Mouse (Mus musculus) CH12.LX (cell line): Measurements from ENCODE around the gene Senp1. TPM values are rescaled to one million over a fixed set of nuclear protein-coding genes. Genes with fewer than 3 reads are reported as not detected.

ENCODE experiments used
- DNase-seq: peaks from one replicate; pipeline ENCODE4 v3.0.0-alpha.2; 2013; ENCODE audit errors: extremely low read depth
- H3K27ac ChIP-seq: 2 replicates; pipeline ENCODE4 v1.5.1; 2012; ENCODE audit warnings: low read depth, mild to moderate bottlenecking, control low read depth, moderate library complexity; ENCODE audit not compliant: insufficient read depth
- H3K27me3 ChIP-seq: replicated peaks from 2 replicates; pipeline ENCODE3; 2012; ENCODE audit warnings: inconsistent platforms
- H3K36me3 ChIP-seq, 2 experiments: replicated peaks in 1 of 2; 2 replicates each; pipeline versions ENCODE3 to v1.6.1; 2012; ENCODE audit warnings: inconsistent platforms in 1 of 2, low read length in 1 of 2, mild to moderate bottlenecking in 1 of 2, mixed read lengths in 1 of 2, moderate library complexity in 1 of 2; ENCODE audit not compliant: control insufficient read depth in 1 of 2, insufficient read depth in 1 of 2
- H3K4me1 ChIP-seq, 2 experiments: 2 replicates each; pipeline ENCODE4 v1.6.1; 2012; ENCODE audit warnings: inconsistent platforms in 1 of 2, moderate library complexity in 1 of 2; ENCODE audit not compliant: insufficient read depth in 2 of 2, control insufficient read depth in 1 of 2
- H3K4me2 ChIP-seq: 2 replicates; pipeline ENCODE4 v1.6.1; 2012; ENCODE audit warnings: low read depth, mild to moderate bottlenecking, control low read depth; ENCODE audit not compliant: poor library complexity, insufficient read depth, severe bottlenecking
- H3K4me3 ChIP-seq, 3 experiments: fragments of 150-350 bp in 1 of 3; sonication (generic) in 1 of 3; replicated peaks in 1 of 3; 2 replicates each; pipeline versions ENCODE3 to v1.5.1; 2011 to 2012; ENCODE audit warnings: low read depth in 2 of 3, low read length in 2 of 3, mild to moderate bottlenecking in 2 of 3, moderate library complexity in 2 of 3, control low read depth in 1 of 3, improper control_type of control experiment in 1 of 3, inconsistent platforms in 1 of 3, mixed read lengths in 1 of 3; ENCODE audit not compliant: poor library complexity in 1 of 3
- H3K79me2 ChIP-seq: replicated peaks from 2 replicates; pipeline ENCODE4 v1.6.1; 2012; ENCODE audit warnings: mild to moderate bottlenecking, moderate library complexity; ENCODE audit not compliant: control insufficient read depth, poor library complexity, insufficient read depth, severe bottlenecking; ENCODE audit errors: extremely low read depth
- H3K9ac ChIP-seq: 2 replicates; pipeline ENCODE4 v1.6.1; 2012; ENCODE audit warnings: low read depth, mild to moderate bottlenecking, control low read depth, moderate library complexity; ENCODE audit not compliant: insufficient read depth
- H3K9me3 ChIP-seq: replicated peaks from 2 replicates; pipeline ENCODE3; 2012; ENCODE audit warnings: low read length, inconsistent platforms, mixed read lengths
- BHLHE40 ChIP-seq: IDR thresholded peaks from 2 replicates; pipeline ENCODE4 v1.6.1; 2011; ENCODE audit warnings: mild to moderate bottlenecking, low read depth, low read length, improper control_type of control experiment
- CTCF ChIP-seq, 2 experiments: IDR thresholded peaks in 1 of 2; conservative IDR thresholded peaks in 1 of 2; 2 replicates each; pipeline ENCODE4 v1.5.1; 2011 to 2012; ENCODE audit warnings: low read depth in 2 of 2, low read length in 2 of 2, improper control_type of control experiment in 1 of 2, inconsistent platforms in 1 of 2, mild to moderate bottlenecking in 1 of 2, moderate library complexity in 1 of 2
- IRF4 ChIP-seq: IDR thresholded peaks from 2 replicates; pipeline ENCODE4 v1.6.1; 2014; ENCODE audit warnings: low read depth, mild to moderate bottlenecking, inconsistent platforms, low read length, improper control_type of control experiment
- JUN ChIP-seq: IDR thresholded peaks from 2 replicates; pipeline ENCODE4 v1.6.1; 2011; ENCODE audit warnings: low read depth, mild to moderate bottlenecking, low read length, improper control_type of control experiment, moderate library complexity; ENCODE audit not compliant: insufficient read depth
- JUND ChIP-seq: conservative IDR thresholded peaks from 2 replicates; pipeline ENCODE4 v1.6.1; 2011; ENCODE audit warnings: low read depth, low read length, improper control_type of control experiment
- MXI1 ChIP-seq: IDR thresholded peaks from 2 replicates; pipeline ENCODE4 v1.6.1; 2011; ENCODE audit warnings: mild to moderate bottlenecking, low read depth, low read length, improper control_type of control experiment
- NELFE ChIP-seq: IDR thresholded peaks from 2 replicates; pipeline ENCODE4 v1.6.1; 2011; ENCODE audit warnings: low read depth, low read length, improper control_type of control experiment
- NRF1 ChIP-seq: IDR thresholded peaks from 2 replicates; pipeline ENCODE4 v1.6.1; 2014; ENCODE audit warnings: low read depth, mild to moderate bottlenecking, inconsistent platforms, low read length, improper control_type of control experiment, moderate library complexity
- PAX5 ChIP-seq: IDR thresholded peaks from 2 replicates; pipeline ENCODE4 v1.6.1; 2012; ENCODE audit warnings: low read length, inconsistent platforms, mixed read lengths
- POLR2AphosphoS2 ChIP-seq: IDR thresholded peaks from 2 replicates; pipeline ENCODE4 v1.6.1; 2011; ENCODE audit warnings: low read depth, low read length, improper control_type of control experiment
- TBP ChIP-seq: conservative IDR thresholded peaks from 2 replicates; pipeline ENCODE4 v1.6.1; 2011; ENCODE audit warnings: low read depth, low read length, improper control_type of control experiment
- UBTF ChIP-seq: IDR thresholded peaks from 2 replicates; pipeline ENCODE4 v1.6.1; 2012; ENCODE audit warnings: low read depth, mild to moderate bottlenecking, inconsistent platforms, low read length, improper control_type of control experiment, moderate library complexity
- USF1 ChIP-seq: IDR thresholded peaks from 2 replicates; pipeline ENCODE4 v1.6.1; 2014; ENCODE audit warnings: low read depth, mild to moderate bottlenecking, inconsistent platforms, low read length, improper control_type of control experiment
- USF2 ChIP-seq: conservative IDR thresholded peaks from 2 replicates; pipeline ENCODE4 v1.6.1; 2011; ENCODE audit warnings: low read depth, low read length, improper control_type of control experiment
- ZKSCAN1 ChIP-seq: IDR thresholded peaks from 2 replicates; pipeline ENCODE4 v1.6.1; 2012; ENCODE audit warnings: low read depth, inconsistent platforms, low read length, improper control_type of control experiment, borderline replicate concordance
- ZMIZ1 ChIP-seq: IDR thresholded peaks from 2 replicates; pipeline ENCODE4 v1.6.1; 2012; ENCODE audit warnings: low read depth, mild to moderate bottlenecking, inconsistent platforms, low read length, improper control_type of control experiment
- dilution Hi-C: fragments of 300-500 bp; cut with MboI; formaldehyde crosslinking; loops from 2 replicates; pipeline ENCODE4 v1.14.3; 2020; ENCODE audit warnings: low sequenced_read_pairs; ENCODE audit not compliant: extremely low pct_unique_long_range_greater_than_20kb, extremely low pct_ligation_motif_present
- in situ Hi-C: fragments of 300-500 bp; cut with MboI; formaldehyde crosslinking; loops from 3 replicates; pipeline ENCODE4 v1.14.3; 2019; ENCODE audit warnings: low sequenced_read_pairs, low pct_ligation_motif_present, low pct_unique_long_range_greater_than_20kb, mixed read lengths
- polyA plus RNA-seq: library from polyadenylated mRNA; unstranded; fragments of >175 nt; gene quantifications from 2 replicates; pipeline ENCODE4 v1.2.1, GENCODE M21; 2012; ENCODE audit warnings: low read depth; ENCODE audit not compliant: insufficient read length
- total RNA-seq, 2 experiments: library from RNA; depleted of rRNA; stranded (reverse); fragments of 300-350 nt in 1 of 2; fragments of >200 nt in 1 of 2; gene quantifications; 2 replicates each; pipeline ENCODE4 v1.2.3; 2012 to 2014

Gene Senp1
- total and polyA plus RNA-seq, 3 experiments = 14.9 to 38.5 (median 23.3) TPM

- peak; percentile 49 for TF ChIP-seq UBTF
Measured at GRCm38 (mm10) chr15:98093121-98094011, at the start of gene Senp1 (continued).

- Histone ChIP-seq H3K4me3 (no peak overlapping the region), H3K27ac (no peak overlapping the region), H3K4me2 (no peak overlapping the region), H3K27me3 (no peaks in the 10 kb centered on the region)
- dilution Hi-C loops = no loop called here
- TF ChIP-seq JUN = no peak
- no peak for TF ChIP-seq NELFE
- TF ChIP-seq USF2 = no peak
- no peak for TF ChIP-seq CTCF (conservative IDR thresholded peaks at IDR 0.05 in 1 of 2, IDR thresholded peaks at IDR 0.05 in 1 of 2; ENCODE audit: low read depth in 2 of 2, low read length in 2 of 2)
- TF ChIP-seq ZMIZ1 = no peak
- no peak for TF ChIP-seq TBP
- TF ChIP-seq NRF1 = no peak
- TF ChIP-seq JUND = no peak
- TF ChIP-seq IRF4 = no peak
- TF ChIP-seq PAX5 = no peak
- no peak for TF ChIP-seq BHLHE40
- no peak for TF ChIP-seq POLR2AphosphoS2
- TF ChIP-seq MXI1 = no peak
- TF ChIP-seq USF1 = no peak
- no peak for TF ChIP-seq UBTF
- TF ChIP-seq ZKSCAN1 = no peak
- TF ChIP-seq, all 38 proteins: peak for 0
- Histone ChIP-seq H3K9me3 (no peaks in the 10 kb centered on the region), H3K79me2 (peaks cover 17% of the 10 kb centered on the region), H3K36me3 (peaks cover 32 to 50% of the 10 kb centered on the region in 2 experiments), H3K9ac (no peak overlapping the region), H3K4me1 (peaks cover 0 to 17% of the 10 kb centered on the region in 2 experiments; a peak in 2 of 4 replicates)
- no peak for DNase-seq
- in situ Hi-C loops = no loop called here
Measured at GRCm38 (mm10) chr15:98142515-98142914, 49.0 kb upstream of the Senp1 start.

- no peak overlapping the region for H3K9ac ChIP-seq
- no peaks in the 10 kb centered on the region for H3K27me3 ChIP-seq
- no peak for DNase-seq
- TF ChIP-seq UBTF = no peak
- no peaks in the 10 kb centered on the region for H3K9me3 ChIP-seq
- H3K36me3 ChIP-seq = peaks cover 46 to 67% of the 10 kb centered on the region in 2 experiments
- H3K4me3 ChIP-seq = no peak overlapping the region
- in situ Hi-C loops = no loop called here
- peaks cover 0 to 12% of the 10 kb centered on the region in 2 experiments; a peak in 2 of 4 replicates for H3K4me1 ChIP-seq
- no peak overlapping the region for H3K27ac ChIP-seq
- H3K79me2 ChIP-seq = peaks cover 17% of the 10 kb centered on the region
- dilution Hi-C loops = no loop called here
- no peak overlapping the region for H3K4me2 ChIP-seq
Measured at GRCm38 (mm10) chr15:98140809-98141208, 47.3 kb upstream of the Senp1 start.
